Mouse (Mus musculus): ENCODE results near the gene D630045J12Rik.

DNA sequence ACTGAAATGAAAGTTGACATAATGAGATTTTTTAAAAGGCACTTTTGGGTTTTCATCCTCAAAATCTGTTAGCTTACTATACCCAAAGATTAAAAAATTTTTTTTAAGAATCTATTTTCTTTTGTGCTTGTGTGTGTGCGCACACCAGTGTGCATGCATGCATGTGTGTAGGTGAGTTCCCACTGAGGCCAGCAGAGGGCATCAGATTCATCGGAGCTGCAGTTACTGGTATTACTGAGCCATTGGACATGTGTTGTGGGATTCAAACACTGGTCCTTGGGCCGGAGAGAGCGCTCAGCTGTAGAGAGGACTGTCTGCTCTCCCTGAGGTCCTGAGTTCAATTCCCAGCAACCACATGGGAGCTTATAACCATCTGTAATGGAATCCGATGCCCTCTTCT lies 123.9 kb downstream of the D630045J12Rik start:
- TF ChIP-seq CTCF (IDR thresholded peaks at IDR 0.05; ENCODE audit: control insufficient read depth, insufficient read depth, insufficient read length), result no peak
- TF ChIP-seq USF1 (IDR thresholded peaks at IDR 0.05; ENCODE audit: low read depth), result no peak
- no peak for TF ChIP-seq CEBPB (IDR thresholded peaks at IDR 0.05; ENCODE audit: low read depth)
